8 mouse cellular contexts compared by ENCODE assay signal in genomic region chr15:85702411-85702951, GRCm38 (mm10). TPM values are rescaled to one million over a fixed set of nuclear protein-coding genes. Genes with fewer than 3 reads are reported as not detected.
DNase-seq lines count a peak whose midpoint lies in the region; ATAC-seq and TF ChIP-seq lines count a peak whose summit lies in the region.

No protein-coding gene starts in this region.

- peak; percentile 54 for ATAC-seq in intestine, postnatal 0 days
- peak; percentile 56 for ATAC-seq in lung, postnatal 0 days

- no peak overlapping the region for H3K4me3 ChIP-seq in intestine, postnatal 0 days (ENCODE audit: low read depth, low read length)
- H3K4me3 ChIP-seq in lung, postnatal 0 days (ENCODE audit: low read depth, low read length): no peak overlapping the region

- TF ChIP-seq CTCF in intestine, postnatal 0 days (IDR thresholded peaks at IDR 0.05; ENCODE audit: low read depth): no peak
- no peak for TF ChIP-seq CTCF in lung, postnatal 0 days (IDR thresholded peaks at IDR 0.05)

- H3K4me2 ChIP-seq in intestine, postnatal 0 days (replicated peaks; ENCODE audit: low read depth): no peak overlapping the region
- no peak overlapping the region for H3K4me2 ChIP-seq in lung, postnatal 0 days (replicated peaks; ENCODE audit: low read depth, low read length)

- DNase-seq in frontal cortex, postnatal 10 days (ENCODE audit: low spot score in 2 of 2): peak; percentile 67 to 80
- no peak for DNase-seq in frontal cortex, postnatal 36 days (ENCODE audit: low spot score in 2 of 2)
- peak; percentile 89 for DNase-seq in MN1 (ENCODE audit: low spot score)
- peak; percentile 84 to 92 for DNase-seq in cerebellum, postnatal 36 days
- peak; percentile 52 for DNase-seq in lung, postnatal 0 days (ENCODE audit: low spot score)
- DNase-seq in thymus, postnatal 25 days: no peak
- no peak for DNase-seq in spleen, postnatal 36 days (ENCODE audit: low spot score in 2 of 2)

- H3K27me3 ChIP-seq in intestine, postnatal 0 days (replicated peaks; ENCODE audit: control insufficient read depth, insufficient read depth, low read length): no peaks in the 10 kb centered on the region
- no peaks in the 10 kb centered on the region for H3K27me3 ChIP-seq in lung, postnatal 0 days (replicated peaks; ENCODE audit: insufficient read depth, low read length)

- H3K9me3 ChIP-seq in intestine, postnatal 0 days (ENCODE audit: control insufficient read depth): no peaks in the 10 kb centered on the region
- no peaks in the 10 kb centered on the region for H3K9me3 ChIP-seq in lung, postnatal 0 days (ENCODE audit: low read length)

- no peak overlapping the region for H3K27ac ChIP-seq in intestine, postnatal 0 days (ENCODE audit: low read depth, low read length)
- peak overlapping the region; percentile 69 for H3K27ac ChIP-seq in lung, postnatal 0 days (ENCODE audit: low read length)

- no peaks in the 10 kb centered on the region for H3K4me1 ChIP-seq in intestine, postnatal 0 days (replicated peaks; ENCODE audit: control insufficient read depth, insufficient read depth, low read length)
- H3K4me1 ChIP-seq in lung, postnatal 0 days (ENCODE audit: insufficient read depth, low read depth, low read length): 0 out of 2 replicates have a peak, but pooled peaks cover 8% of the 10 kb centered on the region

- 76% methylated on average over 13 of the region's 13 CpGs for WGBS in intestine, postnatal 0 days
- WGBS in lung, postnatal 0 days: 81% methylated on average over 10 of the region's 13 CpGs

- no peak for TF ChIP-seq EP300 in lung, postnatal 0 days (IDR thresholded peaks at IDR 0.05)

- H3K9ac ChIP-seq in intestine, postnatal 0 days (ENCODE audit: low read depth, low read length): no peak overlapping the region
- H3K9ac ChIP-seq in lung, postnatal 0 days (replicated peaks; ENCODE audit: low read depth): no peak overlapping the region

- peaks cover 69% of the 10 kb centered on the region for H3K36me3 ChIP-seq in intestine, postnatal 0 days (ENCODE audit: control insufficient read depth, insufficient read depth)
- H3K36me3 ChIP-seq in lung, postnatal 0 days (ENCODE audit: insufficient read depth, low read length): peaks cover 38% of the 10 kb centered on the region

RNA-seq across cellular contexts. Expression of gene Ppara, which starts 32.3 kb away (rescaled TPM):
- 14.3 and 21.0 TPM in 2 replicates for polyA plus RNA-seq in intestine, postnatal 0 days (2015; fragmentation: Nextera tagmentation; extraction: Ambion mirVana)
- 5.1 and 5.2 TPM in 2 replicates for polyA plus RNA-seq in lung, postnatal 0 days (2015; fragmentation: Nextera tagmentation; extraction: Ambion mirVana)

Comparison
In these comparisons a context has a peak if more than half of its experiments do, and no peak if none do; other contexts are left out.
1. DNase-seq: peak in frontal cortex, postnatal 10 days (2 of 2), MN1 (single experiment), cerebellum, postnatal 36 days (2 of 2) and lung, postnatal 0 days (single experiment); none in frontal cortex, postnatal 36 days (0 of 2), thymus, postnatal 25 days (single experiment) and spleen, postnatal 36 days (0 of 2).